Mouse (Mus musculus) urinary bladder, postnatal 4 days (tissue): ENCODE measurements around the gene Bok.
"Not testable (repeated sequence)": the region's sequence is repeated elsewhere in the genome, so short reads cannot be mapped to it uniquely, and the experiment has no call there.

ENCODE experiments used
- DNase-seq, 2 experiments: peaks; one replicate each; pipeline ENCODE4 v3.0.0; 2021 to 2022; ENCODE audit warnings: low spot score in 2 of 2

Gene Bok

DNA sequence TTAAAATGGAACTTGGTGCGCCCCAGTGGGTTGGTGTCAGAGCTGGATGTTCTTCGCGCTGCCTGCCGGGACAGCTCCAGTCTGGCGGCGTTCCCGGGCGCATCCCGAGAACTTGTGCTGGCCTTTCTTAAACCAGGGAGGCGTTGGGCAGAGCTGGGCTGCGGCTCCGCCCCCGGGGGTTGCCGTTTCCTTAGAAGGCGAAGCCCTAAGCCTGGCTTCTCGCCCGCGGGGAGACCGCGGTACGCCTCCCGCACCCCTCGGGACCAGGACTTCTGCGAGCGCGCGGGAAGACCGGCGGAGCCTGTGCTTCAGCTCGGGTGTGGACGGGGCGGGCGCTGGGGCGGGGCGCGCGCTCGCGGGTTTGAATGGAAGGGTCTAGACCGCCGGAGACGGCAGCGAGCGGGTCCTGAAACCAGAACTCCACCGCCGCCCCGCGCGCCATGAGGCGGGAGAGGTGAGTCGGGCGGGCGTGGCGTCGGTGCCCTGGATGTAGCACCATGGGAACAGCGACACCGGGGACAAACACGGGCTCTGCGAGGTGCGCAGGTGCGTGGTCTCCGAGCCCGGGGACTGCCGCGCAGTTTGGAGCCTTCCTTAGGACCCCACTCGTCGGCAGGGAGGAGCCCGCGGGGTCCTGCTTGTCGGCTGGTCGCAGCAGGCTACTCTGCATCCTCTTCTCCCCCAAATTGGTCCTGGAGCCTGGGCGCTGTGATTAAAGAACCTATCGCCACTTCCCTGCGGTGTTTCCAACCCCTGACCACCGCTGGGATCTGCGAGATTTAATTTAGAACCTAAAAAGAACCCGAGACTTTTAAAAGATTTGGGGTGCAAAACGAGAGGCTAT is at the start of gene Bok:
Gene Bok, plus strand, starts transcription at position 260 of the 844 bp plus-strand sequence.
- peak; percentile 82 to 86 for DNase-seq

DNA sequence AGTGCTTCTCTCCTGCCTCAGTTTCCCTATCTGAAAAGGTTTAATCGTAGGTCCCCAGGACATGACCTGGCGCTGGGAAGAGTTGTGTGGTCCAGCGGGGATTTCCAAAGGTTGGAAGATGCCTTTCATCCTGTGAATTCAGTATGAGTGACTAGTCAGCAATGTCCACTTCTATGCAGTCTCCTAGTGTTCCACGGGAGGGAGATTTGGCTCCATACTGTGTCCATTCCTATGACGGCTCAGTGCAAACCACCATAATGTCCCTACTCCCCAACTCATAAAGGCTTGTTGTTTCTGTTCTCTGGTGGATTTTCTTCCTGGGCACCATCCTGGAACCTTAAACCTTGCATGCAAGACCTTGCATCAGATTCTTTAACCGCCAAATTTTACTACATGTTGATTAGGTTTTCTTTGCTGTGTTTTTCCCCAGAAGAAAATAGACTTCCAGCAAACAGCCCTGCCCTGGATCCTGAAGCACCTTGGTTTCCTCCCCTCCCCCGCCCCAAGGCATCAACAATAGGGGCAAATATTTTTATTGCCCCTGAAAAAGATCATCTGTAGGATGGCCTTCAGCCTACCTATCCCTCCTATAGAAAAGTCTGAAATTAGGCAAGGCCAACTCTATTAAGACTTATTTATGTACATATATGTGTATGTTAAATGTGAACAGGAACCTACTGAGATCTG is 49.1 kb upstream of the Bok start:
- DNase-seq = no peak

DNA sequence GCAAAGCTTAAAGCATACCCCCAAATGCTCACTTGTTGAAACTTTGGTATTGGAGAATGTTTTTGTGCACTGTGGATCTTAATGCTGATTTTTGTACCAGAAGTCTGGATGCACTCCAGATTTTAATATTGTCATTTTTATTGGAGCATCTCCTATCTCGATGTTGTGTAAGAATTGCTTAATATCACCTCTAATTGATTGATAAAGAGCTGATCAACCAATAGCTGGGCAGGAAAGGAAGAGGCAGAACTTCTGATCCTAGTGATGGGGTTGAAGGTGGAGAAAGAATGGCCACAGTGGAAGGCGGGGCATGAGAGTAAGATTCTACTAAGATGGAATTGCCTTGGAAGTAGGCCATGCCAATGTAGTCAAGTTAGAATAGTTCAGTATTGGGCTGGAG is 43.5 kb upstream of the Bok start:
- DNase-seq = no peak

DNA sequence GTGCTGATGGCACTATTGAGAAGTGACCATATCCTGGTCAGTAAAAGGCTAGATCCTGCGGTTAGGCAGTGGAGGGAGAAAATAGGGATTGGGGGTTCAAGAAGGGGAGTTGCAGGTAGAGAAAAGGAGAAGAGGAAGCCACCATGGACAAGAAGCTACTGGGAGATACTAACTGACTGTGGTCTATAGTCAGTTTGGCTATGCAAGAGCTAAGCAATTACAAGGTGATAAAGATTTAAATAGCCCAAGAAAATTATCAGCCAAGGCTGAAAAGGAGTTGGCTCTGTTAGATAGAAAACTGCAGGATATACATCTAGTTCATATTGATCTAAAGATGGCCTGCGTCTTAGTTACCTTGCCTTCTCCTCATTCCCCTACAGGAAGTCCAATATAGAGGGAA is 42.8 kb upstream of the Bok start:
- DNase-seq = no peak

DNA sequence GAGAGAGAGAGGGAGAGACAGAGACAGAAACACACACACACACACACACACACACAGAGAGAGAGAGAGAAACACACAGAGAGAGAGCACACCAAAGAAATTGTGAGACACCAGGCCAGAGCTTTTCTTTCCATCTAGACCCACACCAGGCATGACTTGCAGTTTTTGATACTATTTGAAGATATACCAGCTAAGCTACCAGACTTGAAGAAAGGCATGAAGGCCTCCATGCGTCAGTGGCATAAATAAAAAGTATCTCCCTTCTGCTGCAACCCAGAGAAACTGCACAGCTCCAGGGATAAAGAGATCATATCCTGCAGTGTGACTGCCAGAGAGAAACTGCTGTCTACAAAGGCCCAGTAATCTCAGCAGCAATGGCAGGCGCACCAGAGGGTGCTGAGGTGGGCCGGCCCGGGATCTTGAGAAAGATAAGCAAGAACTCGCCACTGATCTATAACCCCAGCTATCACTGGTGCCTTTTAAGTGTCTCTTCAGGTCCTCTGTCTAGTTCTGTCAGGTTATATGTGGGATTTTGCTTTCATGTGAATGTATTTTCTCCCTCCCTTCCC is 35.8 kb upstream of the Bok start:
- no peak for DNase-seq

DNA sequence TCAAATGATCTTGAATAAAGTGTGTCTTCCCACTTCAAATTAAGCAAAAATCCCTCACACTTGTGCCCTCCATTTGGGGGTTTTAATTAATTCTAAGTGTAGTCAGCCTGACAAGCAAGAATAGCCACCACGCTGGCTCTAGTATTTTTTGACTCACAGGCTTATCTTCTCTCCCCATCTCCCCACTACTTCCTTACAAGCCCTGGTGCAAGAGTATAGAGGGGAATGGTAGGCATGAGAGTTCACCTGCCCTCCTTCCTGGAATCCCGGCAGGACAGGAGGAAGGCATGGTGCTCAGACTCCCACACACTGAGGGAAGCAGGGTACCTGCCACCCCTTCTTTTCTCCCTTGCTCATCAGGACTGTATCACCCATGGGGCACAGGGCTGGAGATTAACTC is 31.2 kb upstream of the Bok start:
- no peak for DNase-seq

DNA sequence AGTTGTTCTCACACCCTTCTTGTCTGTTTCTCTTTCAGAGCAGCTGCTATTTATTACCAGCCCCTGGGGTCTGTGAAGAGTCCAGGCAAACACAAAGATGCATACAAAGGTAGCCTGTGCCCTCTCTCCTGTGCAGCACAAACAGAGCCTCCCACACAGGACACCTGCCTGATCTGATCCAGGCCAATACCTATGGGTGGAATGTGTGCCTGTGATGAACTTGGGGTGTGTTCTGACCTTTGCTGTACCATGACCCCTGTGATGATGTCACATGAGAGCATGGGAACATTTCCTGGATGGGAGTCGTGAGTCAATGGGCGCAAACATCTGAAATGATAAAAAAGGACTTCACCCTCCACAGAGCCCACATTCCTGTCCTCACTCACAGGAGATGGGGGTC is 30.7 kb upstream of the Bok start:
- DNase-seq = no peak

DNA sequence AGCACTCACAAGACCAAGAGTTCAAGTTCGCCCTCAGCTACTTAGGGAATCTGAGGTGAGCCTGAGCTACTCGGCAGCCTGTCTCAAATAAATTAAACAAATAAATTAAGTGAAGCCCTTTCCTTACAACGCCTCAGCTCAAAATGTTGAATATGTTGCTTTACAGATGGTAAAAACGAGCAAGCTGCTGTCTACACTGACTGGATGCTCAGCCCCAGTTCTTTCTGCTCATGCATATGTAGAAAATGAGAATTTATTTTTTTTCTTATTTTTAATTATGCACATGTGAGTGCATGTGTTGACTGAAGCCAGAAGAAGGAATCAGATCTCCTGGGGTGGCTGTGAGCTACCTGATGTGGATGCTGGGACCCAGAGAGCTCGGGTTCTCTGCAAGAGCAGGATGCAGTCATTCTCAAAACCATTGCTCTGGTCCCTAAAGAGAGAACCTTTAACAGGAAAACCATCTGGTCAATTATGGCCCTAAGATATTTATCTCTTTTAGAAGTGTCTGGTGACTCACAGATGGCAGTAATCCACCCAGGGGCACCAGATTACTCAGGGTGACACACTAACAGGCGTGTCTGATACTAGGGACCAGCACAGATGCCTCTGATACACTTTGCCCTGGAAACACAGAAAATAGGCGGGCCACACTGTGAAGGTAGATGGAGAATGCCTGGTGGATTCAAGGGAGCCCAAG is 29.0 kb upstream of the Bok start:
- DNase-seq = no peak

DNA sequence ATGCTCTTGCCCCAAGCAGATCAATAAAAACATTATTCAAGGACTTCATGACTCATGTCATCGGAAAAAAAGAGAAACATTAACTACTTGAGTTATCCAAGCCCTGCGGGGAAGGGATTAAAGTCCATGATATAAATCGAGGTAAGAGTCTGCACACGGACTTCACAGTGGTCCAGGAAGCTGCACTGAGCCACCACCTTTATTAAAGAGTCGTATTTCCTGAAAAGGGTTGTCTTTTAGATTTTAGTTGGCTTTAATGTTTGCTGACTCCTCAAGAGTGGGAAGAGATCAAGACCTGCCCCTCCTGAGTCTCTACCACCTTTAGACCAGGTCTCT is 28.5 kb upstream of the Bok start:
- no peak for DNase-seq

DNA sequence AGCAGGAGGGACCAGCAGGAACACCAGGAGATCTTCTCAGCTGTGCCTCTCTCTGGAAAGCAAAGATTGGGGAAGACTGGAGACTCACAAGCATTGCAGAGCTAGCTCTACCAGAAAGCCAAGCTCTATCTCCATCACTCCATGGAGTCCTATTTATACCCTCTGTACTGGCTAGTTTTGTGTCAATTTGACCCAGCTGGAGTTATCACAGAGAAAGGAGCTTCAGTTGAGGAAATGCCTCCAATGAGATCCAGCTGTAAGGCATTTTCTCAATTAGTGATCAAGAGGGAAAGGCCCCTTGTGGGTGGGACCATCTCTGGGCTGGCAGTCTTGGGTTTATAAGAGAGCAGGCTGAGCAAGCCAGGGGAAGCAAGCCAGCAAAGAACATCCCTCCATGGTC is 26.9 kb upstream of the Bok start, which contains the start of gene Stk25:
Gene Stk25, minus strand, starts transcription at position 101 of the 400 bp plus-strand sequence.
- DNase-seq = not testable (repeated sequence)

DNA sequence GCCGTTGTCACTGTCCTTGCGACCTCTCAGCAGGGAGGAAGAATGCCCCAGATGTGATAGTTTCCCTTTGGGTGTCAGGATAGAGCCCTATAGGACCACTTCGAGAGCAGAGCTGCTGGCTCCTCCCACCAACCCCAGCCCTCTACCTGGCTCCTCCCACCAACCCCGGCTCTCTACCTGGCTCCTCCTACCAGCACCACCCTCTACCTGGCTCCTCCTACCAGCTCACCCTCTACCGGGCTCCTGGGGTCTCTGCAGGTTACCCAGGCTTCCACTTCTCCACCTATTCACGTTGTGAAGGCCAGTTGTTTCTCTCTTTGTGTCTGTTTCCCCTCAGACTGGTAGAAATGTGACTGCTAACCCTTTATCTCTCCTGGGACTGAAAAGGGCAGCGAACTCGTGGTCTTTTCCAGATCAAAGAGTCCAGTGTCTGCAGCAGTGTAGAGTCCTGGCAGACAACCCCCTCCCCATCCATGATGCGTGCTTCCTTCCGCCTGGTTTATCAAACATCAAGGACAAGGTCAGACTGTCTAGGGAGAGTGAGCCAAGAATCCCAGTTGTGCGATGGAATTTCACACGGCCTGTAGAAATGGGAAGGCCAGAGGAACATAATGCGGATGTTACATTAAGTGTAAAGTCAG is 17.6 kb upstream of the Bok start:
- peak in 1 of 2 experiments; percentile 35 for DNase-seq

DNA sequence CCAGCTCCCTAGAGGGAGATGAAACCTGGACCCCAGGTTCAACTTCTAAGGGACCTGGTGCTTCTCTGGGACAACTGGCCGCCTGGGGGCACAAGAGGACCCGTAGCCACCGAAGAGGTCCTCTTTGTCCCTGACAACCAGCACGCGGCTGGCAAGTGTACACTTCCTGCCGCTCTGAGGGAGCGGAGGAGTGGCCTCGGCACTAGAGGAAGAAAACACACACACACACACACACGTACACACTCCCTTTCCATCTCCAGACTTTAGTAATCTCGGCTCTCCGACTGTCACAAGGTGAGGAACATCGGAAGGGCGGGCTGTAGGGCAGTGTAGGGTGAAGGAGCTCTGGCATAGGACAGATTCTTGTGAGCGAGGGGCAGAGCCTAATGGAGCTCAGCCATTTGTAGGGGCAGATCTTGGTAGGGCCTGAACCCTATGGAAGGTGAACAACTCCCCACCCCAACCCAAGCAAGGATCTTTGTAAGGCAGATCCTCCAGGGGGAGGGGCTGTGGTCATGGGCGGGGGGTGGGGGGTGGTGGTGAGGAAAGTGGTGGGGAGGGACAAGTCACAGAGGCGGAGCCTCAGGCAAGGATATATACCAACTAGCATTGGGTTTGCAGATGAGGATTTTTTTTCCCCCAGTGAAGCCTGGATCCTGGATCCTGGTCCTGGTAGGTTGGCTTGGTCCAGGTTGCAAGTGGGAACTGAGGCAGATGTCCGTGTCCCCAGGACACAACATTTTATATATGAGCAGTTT is 16.5 kb upstream of the Bok start:
- DNase-seq = peak; percentile 79 to 81

DNA sequence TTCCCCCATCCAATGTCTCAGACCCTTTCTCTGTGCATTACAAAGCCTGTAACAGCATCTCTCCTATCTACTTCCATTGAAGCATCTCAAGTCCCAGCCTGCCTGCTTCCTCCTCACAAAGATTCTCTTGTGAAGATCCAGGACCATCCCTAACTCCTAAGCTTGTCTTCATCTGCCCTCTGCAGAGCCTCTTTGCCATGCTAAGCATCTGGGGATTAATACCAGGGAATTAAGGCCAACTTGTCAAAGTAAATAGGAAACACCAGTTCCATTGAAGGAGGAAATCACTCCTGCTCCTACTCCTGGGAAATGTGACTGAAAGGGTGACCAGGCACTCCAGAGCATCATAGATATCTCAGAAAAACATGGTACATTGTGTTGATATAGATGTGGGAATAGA is 15.5 kb upstream of the Bok start:
- DNase-seq = no peak

DNA sequence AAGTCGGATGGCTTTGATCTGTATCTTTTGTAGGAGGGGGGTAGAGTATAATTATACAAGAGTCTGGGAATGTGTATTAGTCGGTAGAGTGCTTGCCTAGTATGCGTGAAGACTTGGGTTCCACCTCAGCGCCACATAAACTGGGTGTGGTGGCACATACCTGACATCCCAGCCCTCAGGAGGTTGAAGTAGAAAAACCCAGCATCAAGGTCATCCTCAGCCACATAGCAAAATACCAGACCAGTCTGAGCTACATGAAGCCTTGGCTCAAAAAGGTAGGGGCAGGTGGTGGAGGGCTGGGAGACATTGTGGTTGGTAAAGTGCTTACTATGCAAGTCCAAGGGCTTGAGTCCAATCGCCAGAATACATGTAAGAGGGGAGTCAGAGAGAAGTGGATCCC is 12.8 kb upstream of the Bok start:
- no peak for DNase-seq

DNA sequence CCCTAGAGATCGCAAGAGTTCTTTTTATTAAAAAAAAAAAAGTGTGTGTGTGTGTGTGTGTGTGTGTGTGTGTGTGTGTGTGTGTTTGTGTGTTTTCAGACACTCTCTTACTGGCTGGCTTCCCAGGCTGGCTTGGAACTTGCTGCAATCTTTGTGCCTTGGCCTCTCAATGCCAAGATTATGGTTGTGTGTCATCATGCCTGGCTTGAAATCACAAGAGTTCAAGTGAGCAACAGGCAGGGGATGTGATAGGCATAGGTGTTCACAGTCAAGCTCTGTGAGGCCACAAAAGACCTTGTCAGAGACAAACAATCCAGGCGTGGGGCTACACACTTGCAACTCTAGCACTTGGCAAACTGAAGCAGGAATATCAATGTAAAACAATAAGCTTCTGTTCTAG is 7.1 kb upstream of the Bok start:
- no peak for DNase-seq

DNA sequence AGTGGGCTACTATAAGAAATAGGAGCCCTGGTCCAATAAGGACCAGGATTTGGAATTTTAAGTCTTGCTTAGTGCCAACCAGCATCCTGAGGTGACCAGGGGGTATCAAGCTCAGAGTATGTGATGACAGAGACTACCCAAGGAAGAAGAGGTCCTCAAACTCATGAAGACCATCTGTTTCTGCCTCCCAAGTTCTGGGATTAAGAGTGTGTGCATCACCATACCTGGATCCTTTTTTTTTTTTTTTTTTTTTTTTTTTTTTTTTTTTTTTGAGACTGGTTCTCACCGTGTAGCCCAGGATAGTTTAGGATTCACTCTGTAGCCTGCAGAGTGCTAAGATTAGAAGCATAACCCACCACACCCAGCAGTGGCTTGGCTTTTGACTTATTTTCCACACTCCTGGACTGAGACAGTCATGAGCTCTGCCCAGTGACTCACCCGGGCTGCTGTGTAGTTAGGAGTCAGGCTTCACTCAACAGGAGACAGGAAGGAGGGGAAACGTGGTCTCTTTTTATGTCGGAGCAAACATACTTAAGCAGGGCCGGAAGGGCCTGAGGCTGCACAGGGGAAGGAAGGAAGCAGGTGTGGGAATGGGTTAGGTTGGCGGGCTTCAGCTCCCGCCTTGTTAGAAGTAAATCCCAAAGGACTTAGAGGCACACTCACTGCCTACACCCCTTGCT is 5.4 kb upstream of the Bok start:
- no peak for DNase-seq

DNA sequence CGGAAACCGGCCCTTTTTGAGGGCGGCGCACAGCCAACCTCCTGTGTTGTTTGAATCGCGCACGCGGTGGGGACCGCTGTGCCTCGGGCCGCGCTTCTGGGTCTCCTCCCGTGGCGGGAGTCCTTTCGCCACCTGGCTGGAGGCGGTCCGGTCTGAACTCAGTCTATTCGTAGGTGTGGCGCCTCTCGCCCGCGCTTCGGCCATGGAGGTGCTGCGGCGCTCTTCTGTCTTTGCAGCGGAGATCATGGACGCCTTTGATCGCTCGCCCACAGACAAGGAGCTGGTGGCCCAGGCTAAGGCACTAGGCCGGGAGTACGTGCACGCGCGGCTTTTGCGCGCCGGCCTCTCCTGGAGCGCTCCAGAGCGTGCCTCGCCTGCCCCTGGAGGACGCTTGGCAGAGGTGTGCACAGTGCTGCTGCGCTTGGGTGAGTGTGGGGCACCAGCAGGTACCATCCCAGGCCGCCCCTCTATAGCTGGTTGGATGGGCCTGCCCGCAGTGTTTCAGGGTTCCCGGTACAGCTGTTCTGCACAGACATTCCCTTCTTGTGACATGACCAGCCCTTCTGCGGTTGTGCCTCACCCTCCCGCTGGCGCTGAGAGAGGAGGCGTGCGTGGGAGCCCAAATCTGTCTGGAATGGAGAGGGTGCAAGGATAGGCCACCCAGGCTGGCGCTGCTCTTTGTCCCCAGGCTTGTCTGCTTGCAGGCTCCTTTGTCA is 943 bp downstream of the Bok start:
- peak in 1 of 2 experiments; percentile 62 for DNase-seq

DNA sequence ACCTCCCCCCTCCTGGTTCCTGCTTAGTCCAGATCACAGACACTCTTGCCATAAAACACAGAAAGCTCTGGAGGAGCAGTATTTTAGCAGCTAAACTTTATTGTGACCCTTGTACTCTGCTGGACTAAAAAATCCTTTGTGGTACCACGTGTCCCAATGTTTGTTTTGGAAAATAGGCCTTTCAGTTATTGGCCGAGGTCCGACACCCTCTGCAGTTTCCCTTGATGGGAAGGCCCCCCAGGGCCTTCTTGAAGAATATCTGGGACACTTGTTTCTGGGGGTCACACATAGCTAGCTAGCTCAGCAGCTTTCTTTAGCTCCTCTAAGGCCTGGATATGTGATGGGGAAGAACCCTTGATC is 1.5 kb downstream of the Bok start:
- DNase-seq = no peak

DNA sequence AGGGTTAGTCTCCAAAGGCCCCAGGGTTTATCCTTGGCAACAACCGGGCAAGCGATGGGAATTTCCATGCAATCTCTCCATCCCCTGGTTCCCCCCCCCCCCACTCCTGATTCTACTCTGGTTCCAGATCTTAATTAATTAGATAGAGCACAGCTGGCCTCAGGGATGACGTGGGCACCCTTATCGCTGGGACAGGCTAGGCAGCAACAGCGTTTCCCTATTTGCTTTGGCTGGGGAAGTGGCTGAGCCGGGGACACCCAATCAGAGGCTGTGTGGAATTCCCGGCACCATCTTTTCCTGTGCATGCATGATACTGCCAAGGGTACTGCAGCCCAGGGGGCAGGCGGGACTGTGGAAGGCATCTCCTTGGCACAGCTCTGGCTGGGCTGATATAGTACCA is 2.7 kb downstream of the Bok start:
- no peak for DNase-seq

DNA sequence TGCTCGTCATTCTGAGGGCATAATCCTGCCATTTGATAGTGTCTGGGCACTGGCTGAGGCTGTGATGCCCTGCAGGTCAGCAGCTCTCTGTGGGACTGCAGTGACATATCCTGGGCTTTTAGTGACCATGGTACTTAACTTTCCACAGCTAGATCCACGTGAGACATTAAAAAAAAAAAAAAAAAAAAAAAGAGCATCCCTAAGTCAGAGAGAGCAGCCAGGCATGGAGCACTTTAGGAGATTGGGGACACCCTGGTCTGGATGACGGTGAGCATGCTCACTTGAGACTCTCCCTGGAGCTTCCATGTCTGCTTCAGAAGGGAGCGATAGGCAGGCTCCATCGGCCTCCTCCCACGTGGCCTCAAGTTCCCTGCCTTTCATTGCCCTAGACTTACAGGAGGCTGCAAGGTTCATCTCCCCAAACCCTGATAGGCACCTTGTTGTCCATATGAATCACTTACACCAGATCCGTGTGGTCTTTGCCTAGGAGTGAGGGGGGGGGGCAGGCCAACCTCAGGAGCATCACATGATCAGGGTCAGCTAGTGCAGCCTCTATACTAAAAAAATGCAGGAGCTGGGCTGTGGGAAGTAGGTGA is 4.5 kb downstream of the Bok start:
- DNase-seq = no peak
